Mouse (Mus musculus): ENCODE measurements around the gene Dnah6. TPM values are rescaled to one million over a fixed set of nuclear protein-coding genes. Genes with fewer than 3 reads are reported as not detected.

The Dnah6 gene
- total RNA-seq, 2 experiments from 2014 or later: 0.08 to 0.11 TPM

DNA sequence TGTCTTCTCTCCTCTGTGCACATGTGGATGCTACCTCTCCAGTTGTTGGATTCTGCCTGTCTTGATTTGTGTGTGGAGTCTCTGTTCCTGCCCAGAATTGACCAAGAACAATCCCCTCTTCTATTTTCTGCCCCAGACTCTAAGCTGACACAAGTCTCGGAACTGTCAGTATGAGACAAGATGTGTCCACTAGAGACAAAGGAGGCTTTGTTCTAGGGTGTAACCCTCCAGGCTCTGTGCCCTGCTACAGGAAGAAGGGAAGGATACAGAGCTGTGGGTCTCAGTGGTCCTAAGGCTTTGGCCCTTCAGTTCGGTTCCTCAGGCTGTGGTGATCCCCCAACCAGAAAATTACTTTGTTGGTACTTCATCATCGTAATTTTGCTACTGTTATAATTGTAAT is 251.7 kb downstream of the Dnah6 start:
- no peak for DNase-seq (ENCODE audit: low spot score in 2 of 2)

Other genes starting within 250 kb of the Dnah6 start
- gene Suclg1, start 26.7 kb upstream of the Dnah6 start, total RNA-seq (2021): 100 to 1,000 TPM; 245 to 281 TPM
- not detected for gene 4931417E11Rik, start 248.0 kb upstream of the Dnah6 start, total RNA-seq (2021)